Mouse (Mus musculus): Measurements from ENCODE around the gene Tbcc.
A peak's percentile ranks its signal among the peaks of the same experiment; 100 is the strongest.

DNA sequence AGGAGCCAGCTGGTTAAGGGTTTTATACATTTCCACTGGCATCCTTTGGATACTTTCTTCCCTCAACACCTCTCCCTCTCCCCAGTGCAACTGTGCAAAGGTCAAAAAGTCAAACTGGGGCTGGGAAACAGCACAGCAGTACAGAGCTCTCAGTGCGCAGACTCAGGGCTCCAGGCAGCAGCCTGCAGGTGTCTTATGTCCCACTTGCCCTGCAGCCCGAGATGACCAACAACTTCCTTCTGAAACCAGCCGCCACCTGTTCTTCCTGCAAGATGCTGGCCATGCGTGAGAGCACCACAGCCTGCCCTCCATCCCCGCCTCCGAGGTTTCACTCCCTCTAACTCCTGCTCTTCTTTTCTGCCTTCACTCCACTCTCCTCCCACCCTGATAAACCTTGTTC lies 37.8 kb upstream of the Tbcc start:
- TF ChIP-seq CTCF (IDR thresholded peaks at IDR 0.05; ENCODE audit: extremely low read depth, insufficient read depth, insufficient read length, insufficient replicate concordance): no peak
- TF ChIP-seq POLR2A (IDR thresholded peaks at IDR 0.05; ENCODE audit: low read depth, low read length): peak; percentile 21; the same call in 1 of the 2 replicates
